Mouse (Mus musculus) spleen, adult 2 months (tissue): Measurements from ENCODE around the gene Sphk1. TPM values are rescaled to one million over a fixed set of nuclear protein-coding genes. Genes with fewer than 3 reads are reported as not detected.

Experiments used
- DNase-seq, 2 experiments: peaks; one replicate each; pipeline versions ENCODE4 v3.0.0 to v3.0.0-alpha.2; 2012 to 2021; ENCODE audit warnings: low spot score in 2 of 2, low read depth in 1 of 2
- H3K27ac ChIP-seq: fragments of 200-500 bp; 2 replicates; pipeline ENCODE4 v1.5.1; 2012; ENCODE audit warnings: low read length, inconsistent platforms; ENCODE audit not compliant: insufficient read depth
- H3K27me3 ChIP-seq: fragments of 200-500 bp; 2 replicates; pipeline ENCODE4 v1.6.1; 2012; ENCODE audit warnings: mild to moderate bottlenecking, moderate library complexity, low read length, inconsistent platforms; ENCODE audit not compliant: control insufficient read depth, insufficient read depth
- H3K36me3 ChIP-seq: fragments of 200-500 bp; 2 replicates; pipeline ENCODE4 v1.6.1; 2012; ENCODE audit warnings: mild to moderate bottlenecking, low read length, inconsistent platforms; ENCODE audit not compliant: control insufficient read depth, insufficient read depth
- H3K4me1 ChIP-seq: fragments of 200-500 bp; 2 replicates; pipeline ENCODE4 v1.6.1; 2011; ENCODE audit warnings: inconsistent platforms; ENCODE audit not compliant: control insufficient read depth, insufficient read depth, insufficient read length
- H3K4me3 ChIP-seq: fragments of 200-500 bp; 2 replicates; pipeline ENCODE4 v1.5.1; 2011; ENCODE audit warnings: mild to moderate bottlenecking, inconsistent platforms; ENCODE audit not compliant: insufficient read depth, insufficient read length; ENCODE audit errors: extremely low read depth
- CTCF ChIP-seq: fragments of 200-500 bp; IDR thresholded peaks from 2 replicates; pipeline ENCODE4 v1.5.1; 2011; ENCODE audit warnings: mild to moderate bottlenecking, inconsistent platforms; ENCODE audit not compliant: insufficient read depth, insufficient read length, insufficient replicate concordance; ENCODE audit errors: extremely low read depth
- POLR2A ChIP-seq: fragments of 200-500 bp; IDR thresholded peaks from 2 replicates; pipeline ENCODE4 v1.6.1; 2011; ENCODE audit warnings: low read depth, low read length, inconsistent platforms
- WGBS: fragments of 180-500 bp; shearing (Covaris S2); methylation state at CpG from one replicate; pipeline ENCODE4 v1.1.7; 2018; 5-methylcytosine and 5-hydroxymethylcytosine counted together
- polyA plus RNA-seq: library from polyadenylated mRNA; depleted of rRNA; stranded (reverse); fragments of >200 nt; gene quantifications from 2 replicates; pipeline ENCODE4 v1.2.3, GENCODE M21; 2012; rRNA removed

Gene Sphk1
- polyA plus RNA-seq: 15.5 and 21.4 TPM in 2 replicates

DNA sequence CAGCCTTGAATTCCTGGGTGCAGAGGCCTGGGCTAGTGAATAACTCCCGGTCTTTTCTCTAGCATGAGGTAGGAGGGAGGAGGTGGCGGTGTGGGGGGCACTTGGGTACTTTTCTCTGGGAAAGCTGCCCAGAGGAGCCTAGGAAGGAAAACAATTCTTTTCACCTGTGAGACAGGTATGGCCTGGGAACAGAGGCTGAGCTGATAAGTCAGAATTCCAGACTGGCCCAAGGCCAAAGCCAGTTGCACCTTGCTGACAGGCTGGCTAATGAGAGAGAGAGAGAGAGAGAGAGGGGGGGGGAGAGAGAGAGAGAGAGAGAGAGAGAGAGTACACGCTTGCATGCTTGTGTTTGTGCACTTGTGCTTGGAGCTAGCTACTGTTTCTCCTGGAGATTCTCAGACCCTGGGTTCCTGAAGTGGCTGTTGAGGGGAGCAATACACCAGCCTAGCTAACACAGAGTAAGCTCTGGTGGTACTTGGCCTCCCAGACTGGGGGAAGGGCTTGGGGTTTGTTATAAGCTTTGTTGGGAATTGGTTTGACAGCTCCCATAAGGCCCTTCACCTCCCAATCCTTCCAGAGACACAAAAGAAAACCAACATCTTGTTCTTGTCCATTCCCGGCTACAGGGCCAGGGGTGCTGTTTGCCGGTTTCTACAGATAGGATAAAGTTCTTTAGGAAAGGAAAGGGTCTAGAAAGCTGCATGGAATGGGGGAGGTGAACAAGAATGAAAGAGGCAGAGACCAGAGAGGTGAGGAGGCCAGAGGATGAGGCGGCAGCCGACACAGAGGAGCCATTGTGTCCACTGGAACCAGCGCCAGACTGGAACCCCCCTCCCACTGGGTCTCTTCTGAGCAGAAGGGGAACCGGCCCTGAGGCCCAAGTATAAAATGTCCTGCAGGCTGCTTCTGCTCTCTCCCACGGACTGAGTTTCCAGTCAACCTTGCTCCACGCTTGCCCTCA is at the start of gene Sphk1:
Gene Sphk1 (plus strand): TSS at position 739 of the 961 bp plus-strand sequence.
- peaks cover 24% of the 10 kb centered on the region for H3K27me3 ChIP-seq
- 63% methylated on average over 11 of the region's 11 CpGs for WGBS

GRCm38 (mm10) chr11:116480975-116481374 is 49.8 kb upstream of the Sphk1 start:
- Histone ChIP-seq H3K4me1 (no peaks in the 10 kb centered on the region), H3K27me3 (no peaks in the 10 kb centered on the region), H3K4me3 (no peak overlapping the region), H3K36me3 (peaks cover 54% of the 10 kb centered on the region), H3K27ac (no peak overlapping the region)
- TF ChIP-seq POLR2A (no peak), CTCF (no peak)
- DNase-seq: no peak
- 95% methylated on average over 8 of the region's 8 CpGs for WGBS

More for the DNA sequence above, at the start of gene Sphk1:
- TF ChIP-seq CTCF (no peak), POLR2A (no peak)
- H3K27ac ChIP-seq: no peak within 1 kb of the TSS
- H3K4me1 ChIP-seq: peaks cover 16% of the 10 kb centered on the region
- H3K4me3 ChIP-seq: no peak within 1 kb of the TSS; the same call in 1 of the 2 replicates
- H3K36me3 ChIP-seq: no peaks in the 10 kb centered on the region
- no peak for DNase-seq

- Histone ChIP-seq H3K4me1 (no peaks in the 10 kb centered on the region), H3K36me3 (peaks cover 50% of the 10 kb centered on the region), H3K27me3 (no peaks in the 10 kb centered on the region), H3K4me3 (no peak overlapping the region), H3K27ac (no peak overlapping the region)
- 95% methylated on average over 7 of the region's 7 CpGs for WGBS
- TF ChIP-seq POLR2A (no peak), CTCF (no peak)
- no peak for DNase-seq
These were observed 48.9 kb upstream of the Sphk1 start for GRCm38 (mm10) chr11:116481776-116482175.

DNA sequence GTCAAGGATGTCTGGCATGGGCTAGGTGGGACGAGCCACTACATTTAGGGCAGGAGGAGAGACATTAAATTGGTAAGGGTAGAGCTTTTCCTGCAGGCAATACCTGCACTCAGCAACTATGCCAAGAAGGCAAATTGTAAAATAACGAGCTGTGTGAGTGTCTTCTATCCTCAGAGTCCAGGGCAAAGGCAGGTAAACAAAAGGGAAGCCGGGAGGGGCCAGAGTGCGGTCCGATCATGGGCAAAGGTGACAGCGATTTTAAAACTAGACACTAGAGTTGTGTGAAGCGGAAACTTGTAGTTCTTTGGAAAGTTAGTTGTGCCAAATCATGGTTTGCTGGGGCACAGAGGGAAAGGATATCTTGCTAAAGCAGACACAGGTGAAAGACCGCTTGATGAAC is 46.5 kb upstream of the Sphk1 start:
- H3K4me1 ChIP-seq: peaks cover under 1% of the 10 kb centered on the region; the same call in 1 of the 2 replicates
- H3K27ac ChIP-seq: no peak overlapping the region
- DNase-seq: no peak
- H3K36me3 ChIP-seq: peaks cover 33% of the 10 kb centered on the region
- WGBS: 96% methylated on average over 8 of the region's 8 CpGs
- TF ChIP-seq CTCF (no peak), POLR2A (no peak)
- no peak overlapping the region for H3K4me3 ChIP-seq
- H3K27me3 ChIP-seq: no peaks in the 10 kb centered on the region

GRCm38 (mm10) chr11:116488207-116488606 is 42.5 kb upstream of the Sphk1 start:
- Histone ChIP-seq H3K4me3 (no peak overlapping the region), H3K4me1 (peaks cover 3% of the 10 kb centered on the region; the same call in 1 of the 2 replicates), H3K27ac (no peak overlapping the region), H3K36me3 (peaks cover 18% of the 10 kb centered on the region), H3K27me3 (no peaks in the 10 kb centered on the region)
- DNase-seq: no peak
- no peak for TF ChIP-seq CTCF
- no peak for TF ChIP-seq POLR2A

DNA sequence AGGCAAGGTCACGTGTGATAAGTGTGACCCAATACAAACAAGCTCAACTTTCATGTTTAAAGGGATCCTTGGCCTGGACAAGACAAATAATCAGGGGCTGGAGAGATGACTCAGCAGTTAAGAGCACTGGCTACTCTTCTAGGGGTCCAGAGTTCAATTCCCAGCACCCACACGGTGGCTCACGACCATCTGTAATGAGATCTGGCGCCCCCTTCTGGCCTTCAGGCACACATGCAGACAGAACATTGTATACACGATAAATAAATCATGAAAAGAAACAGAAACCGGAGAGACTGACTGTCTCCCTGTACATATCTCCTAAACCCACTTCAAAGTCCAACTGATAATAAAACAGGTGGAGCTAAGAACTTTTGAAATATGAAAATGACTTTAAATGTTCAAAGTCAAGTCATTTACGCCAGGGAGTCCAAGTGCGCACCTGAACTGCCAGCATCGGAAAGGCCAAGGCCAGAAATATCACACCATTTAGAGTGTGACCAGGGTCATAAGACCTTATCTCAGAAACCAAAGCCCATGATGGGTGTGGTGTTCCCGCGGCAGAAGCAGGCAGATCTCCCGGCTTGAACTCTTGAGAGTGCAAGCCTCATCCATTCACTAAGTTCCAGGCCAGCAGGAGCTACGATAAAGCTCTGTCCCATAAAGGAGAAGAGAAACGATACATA is 41.9 kb upstream of the Sphk1 start:
- no peak; the same call in 1 of the 2 replicates for TF ChIP-seq CTCF
- TF ChIP-seq POLR2A: no peak
- peaks cover 14% of the 10 kb centered on the region for H3K36me3 ChIP-seq
- H3K27me3 ChIP-seq: no peaks in the 10 kb centered on the region
- H3K4me1 ChIP-seq: peaks cover 3% of the 10 kb centered on the region; the same call in 1 of the 2 replicates
- no peak overlapping the region for H3K27ac ChIP-seq
- WGBS: 65% methylated on average over 14 of the region's 14 CpGs
- H3K4me3 ChIP-seq: no peak overlapping the region
- no peak for DNase-seq
